Mouse (Mus musculus): ENCODE measurements around the gene Cnga1.
"Not testable (repeated sequence)": the region's sequence is repeated elsewhere in the genome, so short reads cannot be mapped to it uniquely, and the experiment has no call there.

Gene Cnga1

GRCm38 (mm10) chr5:72636576-72636975 lies 7.5 kb downstream of the Cnga1 start:
- no peak for DNase-seq

DNA sequence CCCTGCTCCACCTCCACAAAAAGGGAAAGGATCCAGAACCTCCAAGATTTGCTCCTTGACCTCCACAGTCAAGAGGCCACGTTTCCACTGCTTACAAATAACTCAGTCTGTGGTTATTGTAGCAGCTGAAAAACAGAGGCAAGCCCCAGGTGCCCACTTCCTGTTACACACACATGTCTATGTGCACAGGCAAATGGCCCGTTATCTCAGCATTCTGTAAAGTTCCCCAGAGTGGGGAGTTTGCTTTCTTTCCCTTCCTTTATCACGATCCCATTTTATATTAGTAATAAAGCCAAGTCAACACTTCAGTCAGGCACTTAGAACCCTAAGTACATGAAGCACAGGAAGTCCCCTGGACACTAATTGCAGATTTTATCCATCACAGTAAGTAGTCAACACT lies 8.0 kb downstream of the Cnga1 start:
- peak; percentile 8 for DNase-seq

DNA sequence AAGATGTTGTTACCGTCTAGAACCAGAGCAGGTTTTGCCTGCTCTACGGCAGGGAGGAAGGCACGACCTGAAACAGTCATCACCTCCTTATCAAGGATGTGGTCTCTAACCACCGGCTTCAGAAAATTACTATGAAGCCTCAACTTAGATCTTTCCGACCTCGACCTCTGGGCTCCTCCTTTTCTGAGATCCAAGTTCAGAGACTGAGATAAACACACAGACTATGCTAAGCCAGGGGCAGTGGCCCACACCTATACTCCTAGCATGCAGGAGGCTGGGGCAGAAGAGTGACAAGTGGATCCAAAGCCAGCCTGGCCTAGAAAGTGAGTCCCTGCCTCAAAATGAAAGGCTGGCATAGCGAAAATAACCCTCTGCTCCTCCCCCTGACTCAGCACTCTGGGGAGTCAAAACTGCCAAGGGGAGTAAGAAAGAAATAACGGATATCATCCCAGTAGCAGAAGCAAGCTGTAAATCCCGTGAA lies 9.2 kb downstream of the Cnga1 start:
- DNase-seq: no peak

- no peak for DNase-seq
Observed at GRCm38 (mm10) chr5:72630026-72630425, 14.0 kb downstream of the Cnga1 start.

GRCm38 (mm10) chr5:72621022-72621421 lies 23.1 kb downstream of the Cnga1 start:
- DNase-seq: no peak

DNA sequence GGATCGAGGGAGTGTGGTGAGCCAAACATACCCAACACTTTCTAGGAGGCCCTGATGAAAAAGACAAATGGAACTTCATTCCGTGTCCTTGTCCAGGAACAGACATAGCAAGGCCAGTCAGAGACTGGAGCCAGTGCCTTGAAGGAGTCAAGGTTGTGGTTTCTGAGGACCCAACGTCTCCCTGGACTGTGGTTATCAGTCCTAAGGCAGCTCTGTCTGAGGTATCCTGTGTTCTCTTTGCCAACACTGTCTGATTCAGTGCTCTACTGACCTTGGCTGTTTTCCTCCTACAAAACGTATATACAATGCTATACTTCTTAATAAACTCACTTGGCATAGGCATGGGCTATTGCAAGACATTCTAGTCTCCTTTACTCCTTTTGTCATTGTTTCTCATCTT lies 26.7 kb downstream of the Cnga1 start:
- no peak for DNase-seq

GRCm38 (mm10) chr5:72603138-72603537 lies 40.9 kb downstream of the Cnga1 start:
- DNase-seq: no peak

DNA sequence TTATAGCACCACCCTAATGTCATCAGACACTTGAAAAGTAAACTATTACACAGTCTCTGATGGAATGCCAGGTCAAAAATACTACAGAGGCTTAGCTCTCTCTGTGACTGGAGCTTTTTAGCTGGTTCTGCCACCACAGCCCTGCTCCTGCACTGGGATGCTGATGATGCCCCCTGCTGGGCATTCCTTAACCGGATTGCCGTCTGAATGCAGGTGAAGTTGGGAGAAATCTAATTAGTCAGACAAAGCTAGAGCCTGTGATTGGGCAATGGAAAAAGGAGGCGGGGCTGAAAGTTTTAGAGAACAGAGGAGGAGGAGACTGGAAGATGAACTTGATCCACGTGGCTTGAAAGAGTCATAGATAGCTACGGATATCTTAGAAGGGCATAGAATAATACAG lies 43.1 kb downstream of the Cnga1 start:
- DNase-seq: peak; percentile 65

DNA sequence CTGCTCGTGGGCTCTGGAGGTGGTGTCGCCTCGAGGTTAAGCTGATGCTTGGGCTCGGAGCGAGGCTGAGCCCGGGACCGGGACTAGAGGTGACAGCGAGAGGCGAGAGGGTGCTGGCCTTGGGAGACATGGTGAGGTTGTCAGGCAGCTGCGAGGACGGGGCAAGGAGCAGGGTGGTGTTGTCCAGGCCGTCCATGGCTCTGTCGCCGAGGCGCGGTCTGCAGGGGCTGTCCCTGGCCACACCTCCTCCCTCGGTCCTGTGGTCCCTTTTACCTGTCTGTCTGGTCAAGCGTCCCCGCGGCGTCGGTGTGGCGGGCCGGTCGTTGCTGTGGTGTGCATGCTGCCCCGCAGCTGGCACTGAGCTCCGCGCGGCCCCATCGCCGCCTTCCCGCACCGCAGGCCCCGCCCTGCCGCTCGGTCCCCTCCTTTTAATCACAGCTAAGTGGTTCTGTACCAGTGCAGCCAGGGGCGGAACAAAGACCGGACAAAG lies 56.8 kb downstream of the Cnga1 start, which contains the start of gene Gm5868:
Gm5868 (minus strand) TSS at position 360 of the 490 bp plus-strand sequence.
- no peak for DNase-seq

DNA sequence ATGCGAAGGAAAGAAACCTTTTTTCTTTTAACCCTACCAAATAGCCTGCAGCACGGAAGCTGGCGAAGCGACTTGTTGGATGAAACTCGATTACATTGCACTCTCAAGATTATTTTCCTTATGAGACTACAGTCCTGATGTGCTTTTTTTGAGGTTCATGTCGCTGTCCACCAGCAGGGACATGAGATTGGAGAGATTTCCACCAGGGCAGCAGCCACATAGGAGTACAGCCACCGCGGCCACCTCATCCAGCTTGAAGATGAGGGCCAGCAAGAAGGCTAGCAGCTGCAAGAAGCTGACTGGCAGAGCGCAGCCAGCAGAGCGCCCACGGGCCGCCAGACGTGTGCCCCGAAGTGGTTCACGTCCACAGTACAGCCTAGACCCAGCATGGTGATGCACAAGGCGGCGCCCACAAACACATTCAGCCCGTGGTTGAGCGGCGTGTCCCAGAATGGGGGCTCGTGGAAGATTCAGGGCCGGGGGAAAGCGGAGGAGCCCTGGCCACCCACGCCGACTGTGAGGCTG lies 57.3 kb downstream of the Cnga1 start:
- DNase-seq: not testable (repeated sequence)

DNA sequence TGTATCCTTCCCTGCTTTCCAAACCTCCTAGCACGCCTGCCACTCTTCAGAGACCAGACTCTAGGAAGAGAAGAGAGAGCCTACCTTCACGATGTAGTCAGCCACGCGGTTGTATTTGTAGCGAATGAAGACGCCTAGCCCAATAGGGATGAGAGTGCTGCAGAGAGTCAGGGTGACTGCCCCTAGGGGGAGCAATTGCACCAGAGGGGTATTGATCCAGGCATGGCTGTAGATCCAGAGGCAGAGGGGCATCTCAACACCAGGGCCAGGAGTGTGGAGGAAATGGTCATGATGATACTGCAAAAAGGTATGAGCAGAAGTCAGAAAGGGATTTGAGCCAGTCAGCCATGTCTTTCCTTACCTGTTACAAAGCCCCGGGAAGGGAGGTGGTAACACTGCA lies 58.0 kb downstream of the Cnga1 start:
- DNase-seq: peak; percentile 5

- not testable (repeated sequence) for DNase-seq
Observed at GRCm38 (mm10) chr5:72580970-72581332, 63.1 kb downstream of the Cnga1 start, which contains the start of gene Zar1. TSS of gene Zar1 (minus strand) at chr5:72581254.

GRCm38 (mm10) chr5:72580088-72580969 lies 63.7 kb downstream of the Cnga1 start:
- not testable (repeated sequence) for DNase-seq

DNA sequence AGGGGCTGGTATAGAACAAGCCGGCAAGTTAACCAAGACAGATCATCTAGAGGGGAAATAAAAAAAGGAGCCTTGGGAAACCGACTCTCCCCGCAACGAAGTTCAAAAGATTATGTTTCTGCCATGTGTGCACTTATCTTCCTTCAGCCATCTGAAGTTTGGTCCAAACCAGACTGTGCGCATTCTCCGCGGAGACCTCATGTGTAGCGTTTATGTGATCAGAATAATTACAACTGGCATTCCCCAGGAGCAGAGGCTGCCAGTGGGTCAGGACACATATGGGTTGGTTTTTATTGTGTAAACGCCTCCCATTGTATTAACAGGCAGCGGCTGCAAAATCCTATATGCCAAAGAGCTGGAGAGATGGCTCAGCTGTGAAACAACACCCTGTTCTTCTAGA lies 64.5 kb downstream of the Cnga1 start:
- DNase-seq: not testable (repeated sequence)

GRCm38 (mm10) chr5:72565621-72566020 lies 78.5 kb downstream of the Cnga1 start:
- DNase-seq: no peak

GRCm38 (mm10) chr5:72563183-72563582 lies 80.9 kb downstream of the Cnga1 start:
- DNase-seq: not testable (repeated sequence)

DNA sequence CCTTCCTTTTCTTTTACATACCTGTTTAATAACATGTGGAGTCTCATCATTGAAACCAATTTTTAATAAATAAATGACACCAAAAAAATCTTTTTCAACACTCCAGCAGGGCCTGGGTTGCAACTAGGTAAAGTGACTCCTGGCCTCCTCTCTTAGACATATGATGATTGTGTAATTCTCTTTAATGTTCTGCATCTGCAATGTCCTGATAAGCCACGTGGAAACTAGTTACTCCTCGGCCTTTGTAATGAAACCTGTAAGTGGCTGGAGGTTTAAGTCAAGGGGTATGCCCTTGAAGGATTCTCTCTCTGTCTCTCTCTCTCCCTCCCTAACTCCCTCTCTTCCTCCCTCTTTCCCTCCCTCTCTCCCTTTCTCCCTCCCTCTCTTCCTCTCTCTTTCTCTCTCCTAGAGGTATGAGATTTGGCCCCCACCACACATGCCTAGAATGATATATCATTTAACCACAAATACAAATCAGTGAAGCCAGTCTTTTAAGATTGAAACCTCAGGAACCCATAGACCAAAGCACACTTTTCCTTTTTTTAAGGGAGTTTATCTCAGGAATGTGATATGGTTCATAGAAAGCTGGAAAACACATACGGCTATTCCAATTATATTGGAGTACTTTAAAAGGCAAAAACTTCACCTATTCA lies 83.0 kb downstream of the Cnga1 start:
- no peak for DNase-seq

- DNase-seq: peak; percentile 98
Observed at GRCm38 (mm10) chr5:72559544-72560049, 84.5 kb downstream of the Cnga1 start, which contains the start of gene Nfxl1. TSS of gene Nfxl1 (minus strand) at chr5:72559684.

DNA sequence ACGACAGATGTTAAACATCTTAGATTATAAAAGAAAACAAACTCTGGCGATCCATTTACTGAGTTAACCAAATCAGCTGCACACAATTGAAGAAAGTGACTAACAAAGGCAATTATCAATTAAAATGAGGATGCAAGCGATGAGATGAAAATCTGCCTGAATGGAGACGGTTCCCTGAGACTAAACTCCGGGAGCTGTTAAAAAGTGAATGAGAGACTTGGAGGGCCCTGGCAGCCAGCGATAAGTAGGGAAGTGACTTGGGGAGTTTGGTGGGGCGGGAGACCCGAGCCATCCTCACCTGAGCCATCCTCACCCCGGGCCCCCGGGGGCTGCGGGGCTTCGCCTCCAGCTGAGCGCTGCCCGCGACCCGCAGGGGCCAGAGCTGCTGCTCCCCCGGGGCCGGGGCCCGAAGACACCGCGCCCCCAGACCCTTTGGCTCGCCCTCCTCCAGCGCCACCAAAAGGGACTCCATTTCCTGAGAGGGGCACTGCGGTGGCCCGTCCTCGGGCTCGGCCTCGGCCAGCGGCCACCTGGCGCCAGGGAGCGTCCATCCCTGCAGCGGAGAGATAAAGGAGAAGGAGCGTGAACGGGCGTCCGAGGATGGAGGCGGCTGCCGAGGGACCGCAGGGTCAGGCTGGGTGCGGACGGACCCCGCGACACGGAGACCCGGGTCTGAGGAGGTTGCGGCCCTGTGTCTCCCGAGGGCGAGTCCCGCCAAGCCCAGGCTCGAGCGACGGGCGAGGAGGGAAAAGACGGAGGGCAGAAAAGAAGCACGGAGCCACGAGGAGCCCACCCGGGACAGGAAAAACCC lies 85.2 kb downstream of the Cnga1 start:
- DNase-seq: no peak

GRCm38 (mm10) chr5:72556245-72556644 lies 87.8 kb downstream of the Cnga1 start:
- no peak for DNase-seq

Data from lung, postnatal 14 days (tissue).